Mouse (Mus musculus): Measurements from ENCODE around the gene Crip2. TPM values are rescaled to one million over a fixed set of nuclear protein-coding genes. Genes with fewer than 3 reads are reported as not detected.

Crip2 gene
- total RNA-seq, 2 experiments from 2014 or later, result 90.3 to 99.5 TPM

- Histone ChIP-seq H3K27ac (no peak overlapping the region), H3K4me3 (no peak overlapping the region)
- TF ChIP-seq CTCF (conservative IDR thresholded peaks at IDR 0.05), result no peak
Observed at GRCm38 (mm10) chr12:113181020-113181419, 41.0 kb downstream of the Crip2 start.

GRCm38 (mm10) chr12:113184945-113185344, 44.9 kb downstream of the Crip2 start:
- Histone ChIP-seq H3K4me3 (no peak overlapping the region), H3K27ac (no peak overlapping the region)
- TF ChIP-seq CTCF (conservative IDR thresholded peaks at IDR 0.05), result no peak
- no peak for DNase-seq (ENCODE audit: low spot score in 2 of 2)

More at GRCm38 (mm10) chr12:113181020-113181419, 41.0 kb downstream of the Crip2 start:
- DNase-seq (ENCODE audit: low spot score in 2 of 2), result no peak

- DNase-seq (ENCODE audit: low spot score in 2 of 2), result peak in 1 of 2 experiments; percentile 36
- H3K4me3 ChIP-seq, result peak within 1 kb of the TSS; percentile 69
- no peak for TF ChIP-seq CTCF (conservative IDR thresholded peaks at IDR 0.05)
- peak within 1 kb of the TSS; percentile 84 for H3K27ac ChIP-seq
Observed at GRCm38 (mm10) chr12:113185442-113186291, 45.6 kb downstream of the Crip2 start, which contains the start of gene Tmem121. Tmem121 (plus strand) TSS chr12:113185930.

GRCm38 (mm10) chr12:113186326-113187010, 46.4 kb downstream of the Crip2 start:
- no peak for TF ChIP-seq CTCF (conservative IDR thresholded peaks at IDR 0.05)
- DNase-seq (ENCODE audit: low spot score in 2 of 2), result no peak
- peak overlapping the region; percentile 84 for H3K27ac ChIP-seq
- H3K4me3 ChIP-seq, result peak overlapping the region; percentile 69

- Histone ChIP-seq H3K4me3 (peak overlapping the region; percentile 69), H3K27ac (peak overlapping the region; percentile 84)
- no peak for DNase-seq (ENCODE audit: low spot score in 2 of 2)
- no peak for TF ChIP-seq CTCF (conservative IDR thresholded peaks at IDR 0.05)
Observed at GRCm38 (mm10) chr12:113187011-113187375, 47.0 kb downstream of the Crip2 start.

- Histone ChIP-seq H3K27ac (peak overlapping the region; percentile 78), H3K4me3 (peak overlapping the region; percentile 69)
- DNase-seq (ENCODE audit: low spot score in 2 of 2), result peak; percentile 87 to 93
- peak; percentile 95 for TF ChIP-seq CTCF (conservative IDR thresholded peaks at IDR 0.05)
Observed at GRCm38 (mm10) chr12:113187584-113188295, 47.7 kb downstream of the Crip2 start.

- no peak overlapping the region for H3K27ac ChIP-seq
- DNase-seq (ENCODE audit: low spot score in 2 of 2), result no peak
Observed at GRCm38 (mm10) chr12:113188349-113189055, 48.5 kb downstream of the Crip2 start.

GRCm38 (mm10) chr12:113193423-113193822, 53.4 kb downstream of the Crip2 start:
- H3K27ac ChIP-seq, result no peak overlapping the region
- DNase-seq (ENCODE audit: low spot score in 2 of 2), result no peak
- no peak overlapping the region for H3K4me3 ChIP-seq
- no peak for TF ChIP-seq CTCF (conservative IDR thresholded peaks at IDR 0.05)

More at GRCm38 (mm10) chr12:113188349-113189055, 48.5 kb downstream of the Crip2 start:
- no peak for TF ChIP-seq CTCF (conservative IDR thresholded peaks at IDR 0.05)
- peak overlapping the region; percentile 69 for H3K4me3 ChIP-seq

Other genes with a start within 250 kb of the Crip2 start
- 10 to 100 TPM; 44.1 to 52.1 TPM for gene Jag2, start 210.5 kb upstream of the Crip2 start, total RNA-seq (2021)
- 10 to 100 TPM in 1 of 2 experiments, 1 to 10 TPM in 1; 9.8 to 10.1 TPM for gene Nudt14, start 198.1 kb upstream of the Crip2 start, total RNA-seq (2021)
- 10 to 100 TPM; 55.8 to 55.9 TPM for gene Btbd6, start 163.8 kb upstream of the Crip2 start, total RNA-seq (2021)
- 10 to 100 TPM; 55.6 to 57.4 TPM for gene Brf1, start 139.5 kb upstream of the Crip2 start, total RNA-seq (2021)
- 10 to 100 TPM; 79.6 to 81.8 TPM for gene Pacs2, start 125.7 kb upstream of the Crip2 start, total RNA-seq (2021)
- gene Tex22, start 65.7 kb upstream of the Crip2 start, total RNA-seq (2021), result 1 to 10 TPM in 1 of 2 experiments, under 1 TPM in 1; 0.81 to 2.1 TPM
- 10 to 100 TPM; 76.0 to 76.9 TPM for gene Mta1, start 42.0 kb upstream of the Crip2 start, total RNA-seq (2021)
- 10 to 100 TPM; 11.9 to 12.9 TPM for gene Crip1, start 6.1 kb downstream of the Crip2 start, total RNA-seq (2021)
- gene Tedc1, start 16.2 kb downstream of the Crip2 start, total RNA-seq (2021), result 1 to 10 TPM; 1.3 to 1.4 TPM
- 10 to 100 TPM; 19.7 to 20.7 TPM for gene Tmem121, start 45.7 kb downstream of the Crip2 start, total RNA-seq (2021)